Mouse (Mus musculus) heart, embryonic 10.5 days (tissue): ENCODE data around the gene Pole3. TPM values are rescaled to one million over a fixed set of nuclear protein-coding genes. Genes with fewer than 3 reads are reported as not detected.

ENCODE experiments used
- DNase-seq: peaks from one replicate; pipeline ENCODE4 v3.0.0-alpha.2; 2017; ENCODE audit warnings: low spot score
- H3K27ac ChIP-seq: fragments of 300-500 bp; sonication (generic); 2 replicates; pipeline ENCODE4 v1.5.1; 2016; ENCODE audit warnings: mild to moderate bottlenecking
- H3K27me3 ChIP-seq: fragments of 300-500 bp; sonication (generic); 2 replicates; pipeline ENCODE4 v1.6.1; 2016; ENCODE audit warnings: mild to moderate bottlenecking; ENCODE audit not compliant: poor library complexity, insufficient read depth, severe bottlenecking
- H3K36me3 ChIP-seq: fragments of 300-500 bp; sonication (generic); 2 replicates; pipeline ENCODE4 v1.6.1; 2016; ENCODE audit warnings: mild to moderate bottlenecking, moderate library complexity
- H3K4me1 ChIP-seq: fragments of 300-500 bp; sonication (generic); 2 replicates; pipeline ENCODE4 v1.6.1; 2016; ENCODE audit warnings: mild to moderate bottlenecking
- H3K4me3 ChIP-seq: fragments of 300-500 bp; sonication (generic); 2 replicates; pipeline ENCODE4 v1.5.1; 2016; ENCODE audit warnings: mild to moderate bottlenecking, moderate library complexity
- H3K9me3 ChIP-seq: fragments of 300-500 bp; sonication (generic); 2 replicates; pipeline ENCODE4 v1.6.1; 2016; ENCODE audit warnings: mild to moderate bottlenecking, moderate library complexity
- WGBS: fragments of 180-500 bp; shearing (Covaris S2); methylation state at CpG from one replicate; pipeline ENCODE4 v1.1.7; 2016; 5-methylcytosine and 5-hydroxymethylcytosine counted together
- polyA plus RNA-seq: library from polyadenylated mRNA; unstranded; fragments of >200 nt; fragmentation: Nextera tagmentation; extraction: Ambion mirVana; gene quantifications from 2 replicates; pipeline ENCODE4 v1.2.1, GENCODE M21; 2016

The Pole3 gene
- polyA plus RNA-seq, 1 experiment from 2014 or later: 87.4 TPM

- Histone ChIP-seq H3K27ac (peak overlapping the region; percentile 84), H3K36me3 (peaks cover 30% of the 10 kb centered on the region), H3K4me3 (peak overlapping the region; percentile 71), H3K27me3 (no peaks in the 10 kb centered on the region), H3K4me1 (peaks cover 41% of the 10 kb centered on the region), H3K9me3 (no peaks in the 10 kb centered on the region)
- WGBS: 54% methylated on average over 1 of the region's 1 CpGs
- DNase-seq: peak; percentile 92
Measured at GRCm38 (mm10) chr4:62516579-62516978, 8.3 kb downstream of the Pole3 start.

- H3K4me3 ChIP-seq: peak overlapping the region; percentile 71
- H3K9me3 ChIP-seq: no peaks in the 10 kb centered on the region
- peaks cover 41% of the 10 kb centered on the region for H3K4me1 ChIP-seq
- H3K27me3 ChIP-seq: no peaks in the 10 kb centered on the region
- peak overlapping the region; percentile 84 for H3K27ac ChIP-seq
- peaks cover 35% of the 10 kb centered on the region for H3K36me3 ChIP-seq
- DNase-seq: peak; percentile 89
- WGBS: 23% methylated on average over 2 of the region's 2 CpGs
Measured at GRCm38 (mm10) chr4:62516079-62516478, 8.8 kb downstream of the Pole3 start.

DNA sequence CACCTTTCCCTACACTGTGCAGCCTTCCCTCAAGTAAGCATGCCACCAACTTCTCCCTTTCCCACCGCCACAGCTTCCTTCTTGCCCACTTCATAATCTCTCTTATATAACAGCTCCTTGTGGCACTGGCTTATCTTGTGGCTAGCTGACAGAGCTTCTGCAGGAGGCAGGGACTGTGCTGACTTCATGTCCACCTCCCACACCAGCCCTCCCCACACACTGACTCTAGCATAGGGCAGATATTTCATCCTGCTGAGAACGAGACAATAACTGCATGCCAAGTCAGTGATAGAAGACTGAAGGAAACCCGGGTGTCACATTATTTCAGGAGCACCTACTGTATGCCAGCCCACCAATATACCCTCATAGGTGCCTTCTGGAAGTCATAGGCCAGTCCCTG lies 9.4 kb downstream of the Pole3 start:
- no peaks in the 10 kb centered on the region for H3K9me3 ChIP-seq
- peaks cover 40% of the 10 kb centered on the region for H3K4me1 ChIP-seq
- no peaks in the 10 kb centered on the region for H3K27me3 ChIP-seq
- H3K4me3 ChIP-seq: peak overlapping the region; percentile 71
- H3K27ac ChIP-seq: peak overlapping the region; percentile 84
- DNase-seq: no peak
- 59% methylated on average over 3 of the region's 3 CpGs for WGBS
- peaks cover 40% of the 10 kb centered on the region for H3K36me3 ChIP-seq

GRCm38 (mm10) chr4:62514995-62515394 lies 9.9 kb downstream of the Pole3 start:
- H3K36me3 ChIP-seq: peaks cover 45% of the 10 kb centered on the region
- H3K4me3 ChIP-seq: peak overlapping the region; percentile 71
- DNase-seq: no peak
- WGBS: 82% methylated on average over 7 of the region's 7 CpGs
- H3K9me3 ChIP-seq: no peaks in the 10 kb centered on the region
- H3K27ac ChIP-seq: peak overlapping the region; percentile 84
- H3K27me3 ChIP-seq: no peaks in the 10 kb centered on the region
- peaks cover 39% of the 10 kb centered on the region for H3K4me1 ChIP-seq

DNA sequence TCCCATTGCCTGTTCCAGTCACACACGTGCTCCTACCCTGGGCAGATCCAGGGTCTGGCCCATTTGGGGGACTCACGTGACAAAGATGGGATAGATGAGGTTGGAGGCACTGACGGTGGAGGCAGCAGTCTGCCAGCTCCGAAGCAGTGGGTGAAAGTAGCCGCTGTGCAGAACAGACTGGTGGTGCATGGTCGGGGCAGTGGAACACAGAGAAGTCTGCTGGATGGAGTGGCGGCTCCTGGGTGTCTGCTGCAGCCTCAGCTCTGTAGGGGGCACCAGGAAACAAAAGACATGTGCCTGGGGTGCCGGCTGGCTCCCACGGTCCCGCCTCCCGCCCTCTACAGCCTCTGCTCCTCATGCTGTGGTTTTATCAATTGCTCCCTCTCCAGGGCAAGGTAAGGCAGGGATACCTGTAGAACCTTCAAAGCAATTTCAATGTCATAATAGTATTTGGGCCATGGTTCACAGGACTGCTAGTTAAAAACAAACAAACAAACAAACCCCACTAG lies 10.8 kb downstream of the Pole3 start:
- 0 out of 2 replicates have a peak overlapping the region, but pooled peaks have one; percentile 7 for H3K4me3 ChIP-seq

GRCm38 (mm10) chr4:62509946-62510345 lies 14.9 kb downstream of the Pole3 start:
- no peak overlapping the region for H3K4me3 ChIP-seq
- WGBS: 91% methylated on average over 11 of the region's 11 CpGs
- no peaks in the 10 kb centered on the region for H3K9me3 ChIP-seq
- H3K27ac ChIP-seq: no peak overlapping the region
- peaks cover 5% of the 10 kb centered on the region; the same call in 1 of the 2 replicates for H3K4me1 ChIP-seq
- DNase-seq: no peak
- H3K36me3 ChIP-seq: peaks cover 68% of the 10 kb centered on the region
- no peaks in the 10 kb centered on the region for H3K27me3 ChIP-seq

More for the DNA sequence above, 10.8 kb downstream of the Pole3 start:
- WGBS: 42% methylated on average over 11 of the region's 11 CpGs
- H3K27ac ChIP-seq: 0 out of 2 replicates have a peak overlapping the region, but pooled peaks have one; percentile 33
- DNase-seq: no peak
- peaks cover 55% of the 10 kb centered on the region for H3K36me3 ChIP-seq
- no peaks in the 10 kb centered on the region for H3K27me3 ChIP-seq
- peaks cover 38% of the 10 kb centered on the region for H3K4me1 ChIP-seq
- no peaks in the 10 kb centered on the region for H3K9me3 ChIP-seq

DNA sequence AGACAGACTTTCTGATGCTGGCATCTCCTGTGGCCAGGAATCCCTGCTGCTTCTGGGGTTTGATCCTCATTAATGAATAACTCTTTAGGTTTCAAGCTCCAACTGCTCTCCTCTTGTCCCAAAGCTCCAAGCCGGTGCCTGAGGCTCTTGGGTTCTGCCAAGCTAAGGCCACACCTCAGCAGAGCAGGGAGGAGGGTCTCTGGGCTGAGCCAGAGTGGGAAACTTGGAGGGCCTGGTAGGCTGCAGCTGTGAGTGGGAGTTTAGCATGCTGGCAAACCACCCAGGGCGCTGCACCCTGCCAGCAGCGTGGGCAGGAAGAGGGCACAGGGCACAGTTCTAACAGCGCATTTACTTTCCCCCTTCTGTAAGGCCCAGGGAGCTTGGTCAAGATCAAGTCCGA lies 16.0 kb downstream of the Pole3 start:
- 85% methylated on average over 5 of the region's 5 CpGs for WGBS
- Histone ChIP-seq H3K4me3 (no peak overlapping the region), H3K4me1 (peaks cover 1% of the 10 kb centered on the region; the same call in 1 of the 2 replicates), H3K9me3 (no peaks in the 10 kb centered on the region), H3K27me3 (no peaks in the 10 kb centered on the region), H3K27ac (no peak overlapping the region), H3K36me3 (peaks cover 64% of the 10 kb centered on the region)
- no peak for DNase-seq

- Histone ChIP-seq H3K4me3 (no peak overlapping the region), H3K36me3 (peaks cover 44% of the 10 kb centered on the region), H3K27ac (no peak overlapping the region), H3K9me3 (no peaks in the 10 kb centered on the region), H3K4me1 (peaks cover 9% of the 10 kb centered on the region; the same call in 1 of the 2 replicates), H3K27me3 (no peaks in the 10 kb centered on the region)
- WGBS: 56% methylated on average over 2 of the region's 2 CpGs
- DNase-seq: peak; percentile 87
Measured at GRCm38 (mm10) chr4:62506798-62507197, 18.1 kb downstream of the Pole3 start.

DNA sequence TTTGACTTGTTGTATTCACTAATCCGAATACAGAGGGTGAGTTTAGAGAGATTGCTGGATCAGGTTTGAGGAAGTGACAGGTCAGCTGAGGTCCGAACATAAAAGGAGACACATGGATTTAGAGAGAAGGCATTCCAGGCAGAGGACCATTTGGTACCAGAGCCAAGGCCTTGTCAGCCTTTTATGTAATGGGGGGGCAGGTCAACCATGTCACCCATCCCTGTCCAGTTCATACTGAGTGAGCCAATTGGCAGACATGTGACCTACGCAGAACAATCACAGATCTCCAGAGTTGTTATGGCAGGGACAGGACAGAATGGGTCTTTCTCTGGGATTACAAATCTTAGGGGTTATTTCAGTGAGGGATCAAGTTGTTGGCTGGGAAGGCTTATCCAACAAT lies 18.9 kb downstream of the Pole3 start:
- Histone ChIP-seq H3K4me1 (peaks cover 9% of the 10 kb centered on the region), H3K9me3 (no peaks in the 10 kb centered on the region), H3K4me3 (no peak overlapping the region), H3K27me3 (no peaks in the 10 kb centered on the region), H3K27ac (no peak overlapping the region), H3K36me3 (peaks cover 36% of the 10 kb centered on the region)
- DNase-seq: no peak
- WGBS: 78% methylated on average over 3 of the region's 3 CpGs

- H3K9me3 ChIP-seq: no peaks in the 10 kb centered on the region
Measured at GRCm38 (mm10) chr4:62503374-62503970, 21.4 kb downstream of the Pole3 start, which contains the start of gene Hdhd3. Gene Hdhd3, minus strand, starts transcription at chr4:62503467.

GRCm38 (mm10) chr4:62502969-62503368 lies 21.9 kb downstream of the Pole3 start:
- peaks cover 22% of the 10 kb centered on the region for H3K36me3 ChIP-seq
- H3K4me1 ChIP-seq: peaks cover 9% of the 10 kb centered on the region
- H3K4me3 ChIP-seq: peak overlapping the region; percentile 69; the same call in 1 of the 2 replicates
- WGBS: 67% methylated on average over 7 of the region's 7 CpGs
- H3K27me3 ChIP-seq: no peaks in the 10 kb centered on the region
- peak overlapping the region; percentile 92 for H3K27ac ChIP-seq
- H3K9me3 ChIP-seq: no peaks in the 10 kb centered on the region
- no peak for DNase-seq

More at GRCm38 (mm10) chr4:62503374-62503970, 21.4 kb downstream of the Pole3 start, which contains the start of gene Hdhd3:
- Histone ChIP-seq H3K27ac (peak within 1 kb of the TSS; percentile 92), H3K4me3 (peak within 1 kb of the TSS; percentile 69), H3K4me1 (peaks cover 9% of the 10 kb centered on the region), H3K27me3 (no peaks in the 10 kb centered on the region), H3K36me3 (peaks cover 25% of the 10 kb centered on the region)
- WGBS: 75% methylated on average over 3 of the region's 3 CpGs
- DNase-seq: no peak

GRCm38 (mm10) chr4:62501964-62502732 lies 22.7 kb downstream of the Pole3 start:
- peaks cover 9% of the 10 kb centered on the region for H3K4me1 ChIP-seq
- H3K27ac ChIP-seq: peak overlapping the region; percentile 92
- DNase-seq: peak; percentile 97
- H3K4me3 ChIP-seq: peak overlapping the region; percentile 69
- H3K27me3 ChIP-seq: no peaks in the 10 kb centered on the region
- H3K36me3 ChIP-seq: peaks cover 20% of the 10 kb centered on the region
- 1% methylated on average over 38 of the region's 38 CpGs for WGBS
- H3K9me3 ChIP-seq: no peaks in the 10 kb centered on the region

- Histone ChIP-seq H3K9me3 (no peaks in the 10 kb centered on the region), H3K27ac (peak overlapping the region; percentile 92), H3K4me3 (peak overlapping the region; percentile 69), H3K27me3 (no peaks in the 10 kb centered on the region), H3K4me1 (peaks cover 9% of the 10 kb centered on the region), H3K36me3 (peaks cover 20% of the 10 kb centered on the region)
- 4% methylated on average over 7 of the region's 7 CpGs for WGBS
- DNase-seq: no peak
Measured at GRCm38 (mm10) chr4:62501534-62501933, 23.3 kb downstream of the Pole3 start.
